Mouse (Mus musculus) heart, postnatal 14 days (tissue): ENCODE results near the gene Macrod2. TPM values are rescaled to one million over a fixed set of nuclear protein-coding genes. Genes with fewer than 3 reads are reported as not detected.
A peak's percentile ranks its signal among the peaks of the same experiment; 100 is the strongest.

ENCODE experiments used
- DNase-seq, 2 experiments: peaks; one replicate each; pipeline ENCODE4 v3.0.0; 2021 to 2022
- intact Hi-C: fragments of 180-260 bp; cut with DNase I; formaldehyde crosslinking; loops from one replicate; pipeline ENCODE4 v1.15.1; 2025
- long read RNA-seq, 2 experiments: library from polyadenylated mRNA; stranded (forward); transcript quantifications; one replicate each; pipeline ENCODE4 v2.0.0; 2021
- total RNA-seq, 2 experiments: library from RNA; stranded (reverse); gene quantifications; 2 replicates each; pipeline ENCODE4 v1.2.3; 2021

Macrod2 gene
- total RNA-seq = 10 to 100 TPM in 1 of 2 experiments, 1 to 10 TPM in 1; 9.9 to 10.1 TPM
- long read RNA-seq, experiment 1, transcript Macrod2-204 (4 exons, 3,554 nt) = major isoform, 8 of 10 reads
- long read RNA-seq, experiment 1, partial matches to known transcripts = 0 of 10 reads
- long read RNA-seq, experiment 1, other reads (novel, unspliced or antisense) = 1 of 10 reads
- long read RNA-seq, experiment 2, transcript Macrod2-204 (4 exons, 3,554 nt) = major isoform, 13 of 16 reads
- long read RNA-seq, experiment 2, partial matches to known transcripts = 0 of 16 reads
- long read RNA-seq, experiment 2, other reads (novel, unspliced or antisense) = 3 of 16 reads

- intact Hi-C loops = no loop called here
Observed at GRCm38 (mm10) chr2:140395179-140395578, at the start of gene Macrod2. Macrod2 (plus strand) TSS chr2:140395309.

GRCm38 (mm10) chr2:140359905-140360304 is 35.2 kb upstream of the Macrod2 start:
- intact Hi-C loops = no loop called here

More at GRCm38 (mm10) chr2:140395179-140395578, at the start of gene Macrod2:
- DNase-seq = peak; percentile 98

DNA sequence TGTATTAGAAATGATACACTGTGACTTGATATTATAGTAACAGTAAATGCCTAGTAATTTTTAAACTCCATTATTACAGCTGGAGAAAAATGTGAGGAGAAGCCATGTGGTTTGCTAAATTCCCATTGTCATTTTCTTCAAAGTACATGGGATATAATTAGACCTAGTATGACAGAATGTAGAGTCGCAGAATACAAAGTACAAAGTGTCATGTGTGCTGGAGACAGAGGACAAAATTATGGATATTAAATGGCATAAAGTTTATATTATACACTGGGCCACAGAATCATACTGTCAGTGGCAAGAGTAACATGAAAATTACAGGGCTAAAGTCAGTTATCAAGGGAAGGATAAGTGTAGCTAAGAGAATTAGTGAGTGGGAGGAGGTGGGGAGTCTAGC is 30.3 kb upstream of the Macrod2 start:
- no peak for DNase-seq
- intact Hi-C loops = no loop called here

More at GRCm38 (mm10) chr2:140359905-140360304, 35.2 kb upstream of the Macrod2 start:
- DNase-seq = no peak

GRCm38 (mm10) chr2:140389525-140389924 is 5.6 kb upstream of the Macrod2 start, which contains the start of gene Sel1l2:
Sel1l2 (minus strand) TSS chr2:140389706.
- intact Hi-C loops = no loop called here
- DNase-seq = no peak

GRCm38 (mm10) chr2:140395744-140396231 is 679 bp downstream of the Macrod2 start:
- DNase-seq = peak; percentile 26 to 32
- intact Hi-C loops = no loop called here

GRCm38 (mm10) chr2:140425844-140426243 is 30.7 kb downstream of the Macrod2 start:
- intact Hi-C loops = loop anchor here (5.0 kb wide), 1 partner anchor 224 kb away; no protein-coding TSS in a partner anchor
- no peak for DNase-seq

- intact Hi-C loops = loop anchor here (5.0 kb wide), 1 partner anchor 225 kb away; no protein-coding TSS in a partner anchor
Observed at GRCm38 (mm10) chr2:140427283-140427682, 32.2 kb downstream of the Macrod2 start.

DNA sequence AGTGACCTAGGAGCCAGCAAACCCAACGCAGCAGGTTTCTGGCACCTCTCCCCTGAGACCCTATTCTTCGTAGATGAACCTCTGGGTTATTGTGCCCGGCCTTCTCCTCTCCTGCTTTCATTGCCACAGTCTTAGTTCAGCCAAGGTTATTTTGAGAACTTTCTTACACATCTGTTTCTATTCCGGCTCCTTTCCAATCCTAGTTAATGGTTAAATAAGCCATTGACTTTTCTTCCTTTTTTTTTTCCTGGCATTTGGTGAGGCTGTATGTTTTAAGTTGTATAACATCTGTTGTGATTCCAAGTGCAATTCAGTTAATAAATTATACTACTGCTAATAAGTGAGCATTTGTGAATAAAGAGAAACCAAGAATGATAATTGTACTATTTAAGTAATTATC is 44.0 kb downstream of the Macrod2 start:
- no peak for DNase-seq
- intact Hi-C loops = no loop called here

More at GRCm38 (mm10) chr2:140427283-140427682, 32.2 kb downstream of the Macrod2 start:
- peak in 1 of 2 experiments; percentile 8 for DNase-seq

GRCm38 (mm10) chr2:140448636-140449035 is 53.5 kb downstream of the Macrod2 start:
- DNase-seq = no peak
- intact Hi-C loops = no loop called here

DNA sequence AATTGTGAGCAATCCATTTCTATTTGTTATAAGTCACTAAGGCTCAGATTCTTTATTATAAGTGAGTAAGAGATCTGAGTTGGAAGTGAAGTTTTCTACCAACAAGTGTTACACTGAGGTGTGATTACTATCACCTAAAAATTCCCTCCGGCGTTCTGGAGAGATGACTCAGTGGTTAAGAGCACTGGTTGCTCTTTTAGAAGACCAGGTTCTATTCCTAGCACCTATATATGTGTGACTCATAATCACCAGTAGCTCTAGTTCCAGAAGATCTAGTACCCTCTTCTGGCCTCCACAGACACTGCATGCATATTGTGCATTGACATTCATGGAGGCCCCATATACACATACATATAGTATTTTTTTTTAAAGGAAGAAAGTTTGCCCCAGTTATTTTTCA is 80.7 kb downstream of the Macrod2 start:
- intact Hi-C loops = no loop called here
- no peak for DNase-seq

- intact Hi-C loops = no loop called here
- no peak for DNase-seq
Observed at GRCm38 (mm10) chr2:140476891-140477290, 81.8 kb downstream of the Macrod2 start.

DNA sequence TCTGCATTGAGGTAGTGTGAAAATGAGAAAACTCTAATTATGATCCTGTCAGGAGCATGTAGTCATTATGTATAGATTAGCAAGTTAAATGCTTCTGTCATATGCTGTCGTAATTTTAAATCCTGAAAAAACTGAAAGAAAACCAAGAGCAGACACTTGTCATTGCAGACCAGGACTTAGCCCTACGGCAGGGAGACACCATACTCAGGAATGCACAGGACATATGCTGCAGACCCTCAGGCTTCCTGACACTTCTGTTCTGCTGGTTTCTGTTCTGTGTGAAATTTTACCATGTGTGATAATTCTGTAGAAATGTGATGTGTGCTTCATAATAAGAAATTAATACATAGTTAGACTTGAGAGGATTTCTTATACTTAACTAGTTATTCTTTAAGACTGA is 87.5 kb downstream of the Macrod2 start:
- intact Hi-C loops = no loop called here

DNA sequence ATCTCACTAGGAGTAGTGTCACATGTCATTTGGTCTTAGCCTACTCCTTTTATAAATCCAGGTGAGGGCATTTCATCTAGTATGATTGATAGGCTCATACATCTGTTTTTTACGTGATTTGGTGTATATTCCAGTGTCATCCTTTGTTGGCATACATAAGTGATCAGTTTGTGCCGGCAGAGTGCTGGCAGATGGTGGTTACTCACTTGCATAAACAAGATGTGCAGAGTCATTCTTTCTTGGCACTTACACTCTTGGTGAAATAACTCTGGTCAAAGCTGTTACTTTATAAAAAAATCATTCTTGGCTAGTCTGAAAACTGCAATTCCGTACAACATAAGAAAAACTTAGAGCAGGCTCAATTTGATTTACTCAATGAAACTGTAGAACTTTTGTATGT is 102.6 kb downstream of the Macrod2 start:
- intact Hi-C loops = no loop called here
- DNase-seq = no peak

More for the DNA sequence above, 87.5 kb downstream of the Macrod2 start:
- no peak for DNase-seq

GRCm38 (mm10) chr2:140500951-140501350 is 105.8 kb downstream of the Macrod2 start:
- DNase-seq = peak; percentile 2 to 9
- intact Hi-C loops = loop anchor here (10.0 kb wide), 1 partner anchor 1754 kb away; no protein-coding TSS in a partner anchor

DNA sequence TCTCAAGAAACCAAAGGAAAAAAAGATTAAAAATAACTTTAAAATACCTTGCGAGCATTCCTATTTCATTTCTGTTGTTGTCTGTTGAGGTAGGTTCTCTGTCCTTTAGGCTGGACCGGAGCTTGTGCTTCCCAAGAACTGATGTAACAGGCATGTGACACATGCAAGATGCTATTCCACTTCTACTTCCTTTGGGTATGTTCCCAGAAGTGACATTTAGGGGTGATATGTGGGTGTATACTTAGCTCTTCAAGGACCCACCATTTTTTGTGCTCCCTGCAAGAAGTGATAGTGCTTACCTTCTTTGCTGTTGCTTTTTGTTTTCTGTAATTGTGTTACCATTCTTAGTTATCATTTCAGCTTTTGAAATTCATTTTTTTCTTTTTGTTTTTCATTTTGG is 126.4 kb downstream of the Macrod2 start:
- DNase-seq = no peak
- intact Hi-C loops = no loop called here

DNA sequence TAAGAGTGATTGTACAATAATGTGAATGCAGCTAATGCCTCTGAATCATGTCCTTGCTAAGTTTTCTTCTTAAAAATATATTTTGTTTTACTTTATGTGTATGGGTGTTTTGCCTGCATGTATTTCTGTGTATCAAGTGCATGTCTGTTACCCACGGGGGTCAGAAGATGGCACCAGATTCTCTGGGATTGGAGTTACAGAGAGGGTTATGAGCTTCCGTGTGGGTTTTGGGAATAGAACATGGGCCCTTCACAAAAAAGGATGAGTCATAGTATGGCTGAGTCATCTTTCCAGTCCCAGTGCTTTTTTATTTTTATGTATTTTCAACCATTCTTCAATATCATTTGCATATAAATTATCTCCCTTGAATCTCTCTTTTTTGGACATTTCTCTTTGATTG is 135.1 kb downstream of the Macrod2 start:
- DNase-seq = no peak
- intact Hi-C loops = no loop called here

DNA sequence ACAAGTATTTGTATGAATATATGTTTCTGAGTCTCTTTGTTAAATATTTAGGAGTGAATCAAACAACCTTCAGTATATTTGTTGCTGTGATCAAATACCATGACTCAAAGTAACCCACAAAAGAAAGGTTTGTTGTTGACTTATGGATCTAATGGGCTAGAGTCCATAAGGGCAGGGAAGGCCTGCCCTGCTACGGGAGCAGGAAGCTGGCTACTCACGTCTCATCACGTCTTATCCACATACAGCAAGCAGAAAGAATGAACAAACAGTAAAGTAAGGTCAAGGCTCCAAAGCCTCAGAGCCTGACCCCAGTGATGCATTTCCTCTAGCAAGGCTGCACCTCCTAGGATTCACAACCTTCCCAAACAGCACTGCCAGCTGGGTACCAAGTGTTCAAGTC is 136.9 kb downstream of the Macrod2 start:
- intact Hi-C loops = no loop called here
- DNase-seq = no peak

- DNase-seq = no peak
Observed at GRCm38 (mm10) chr2:140532859-140533519, 137.9 kb downstream of the Macrod2 start.

DNA sequence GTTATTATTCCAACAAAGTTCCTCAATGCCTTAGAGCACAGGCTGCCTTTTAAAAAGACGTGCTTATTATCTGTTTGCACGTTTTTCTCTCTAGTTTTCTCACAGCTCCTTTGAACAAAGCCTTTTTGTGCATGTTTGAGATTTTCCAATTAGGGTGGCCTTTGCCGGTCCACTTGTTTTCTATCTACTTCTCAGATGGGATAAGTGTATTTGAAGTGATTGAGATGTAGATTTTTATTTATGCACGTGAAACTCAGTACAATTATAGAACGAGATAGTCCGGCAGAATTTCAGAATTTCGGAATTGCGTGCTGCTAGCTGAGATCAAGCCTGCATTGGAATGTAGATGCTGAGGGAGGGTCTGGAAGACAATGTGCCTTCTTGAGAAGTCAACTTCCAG is 138.5 kb downstream of the Macrod2 start:
- no peak for DNase-seq
- intact Hi-C loops = no loop called here

More at GRCm38 (mm10) chr2:140532859-140533519, 137.9 kb downstream of the Macrod2 start:
- intact Hi-C loops = no loop called here

DNA sequence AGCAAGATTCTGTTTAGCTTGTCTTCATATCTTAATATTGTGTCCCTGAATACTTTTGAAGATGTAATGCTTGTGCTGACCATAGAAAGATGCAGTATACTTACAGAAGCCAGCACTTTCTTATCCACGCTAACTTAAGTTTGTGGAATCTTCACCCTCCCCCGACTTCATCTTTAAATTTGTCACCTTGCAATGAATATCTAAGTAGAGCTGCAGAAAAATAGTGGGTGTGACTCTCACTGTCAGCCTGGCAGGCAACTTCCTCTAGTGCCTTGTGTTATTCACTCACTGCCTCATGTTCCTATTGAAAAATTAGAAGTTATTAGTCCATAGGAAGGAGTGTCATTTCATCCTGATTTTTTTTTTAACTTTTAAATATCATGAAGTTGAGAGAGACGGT is 139.5 kb downstream of the Macrod2 start:
- intact Hi-C loops = no loop called here
- DNase-seq = no peak

- peak in 1 of 2 experiments; percentile 1 for DNase-seq
- intact Hi-C loops = no loop called here
Observed at GRCm38 (mm10) chr2:140535832-140536571, 140.9 kb downstream of the Macrod2 start.
